In genomic region chr3:25124919-25125846, GRCm38 (mm10) we compare ENCODE assay signal across 15 mouse cellular contexts. TPM values are rescaled to one million over a fixed set of nuclear protein-coding genes. Genes with fewer than 3 reads are reported as not detected.
DNase-seq lines count a peak whose midpoint lies in the region; ATAC-seq and TF ChIP-seq lines count a peak whose summit lies in the region.
"Had no signal": no experiment of that assay in that cellular context is flagged by ENCODE, and none has a peak within 500 bp of the region (broad histone marks: within the 10 kb centered on the region; RNA-seq: fewer than 3 reads in every experiment).

No protein-coding gene starts in this region.

- H3K36me3 ChIP-seq in embryonic facial prominence, embryonic 11.5 days (replicated peaks; ENCODE audit: control insufficient read depth, insufficient read depth, low read depth, low read length) = no peaks in the 10 kb centered on the region
- H3K36me3 ChIP-seq in hindbrain, embryonic 15.5 days = no peaks in the 10 kb centered on the region

- TF ChIP-seq CTCF in lung, adult 2 months (IDR thresholded peaks at IDR 0.05; ENCODE audit: insufficient read depth, low read length) = no peak

- H3K9ac ChIP-seq in embryonic facial prominence, embryonic 11.5 days (replicated peaks; ENCODE audit: low read length) = no peak overlapping the region
- H3K9ac ChIP-seq in hindbrain, embryonic 15.5 days = no peak overlapping the region

- H3K27ac ChIP-seq in embryonic facial prominence, embryonic 11.5 days (replicated peaks; ENCODE audit: low read depth, low read length) = no peak overlapping the region
- H3K27ac ChIP-seq in hindbrain, embryonic 15.5 days (replicated peaks) = no peak overlapping the region

- ATAC-seq in embryonic facial prominence, embryonic 11.5 days (replicated peaks; ENCODE audit: insufficient number of reproducible peaks, low FRiP score, low TSS enrichment, low read depth) = peak; percentile 59; the same call in 1 of the 2 replicates
- ATAC-seq in hindbrain, embryonic 15.5 days (ENCODE audit: low FRiP score, low read depth) = 0 out of 2 replicates have a peak, but pooled peaks have one; percentile 51
- ATAC-seq: intestine, postnatal 0 days had no signal

- no peak overlapping the region for H3K4me3 ChIP-seq in embryonic facial prominence, embryonic 11.5 days (ENCODE audit: low read depth, low read length)
- H3K4me3 ChIP-seq in hindbrain, embryonic 15.5 days = no peak overlapping the region
- no peak overlapping the region for H3K4me3 ChIP-seq in lung, adult 2 months (replicated peaks; ENCODE audit: extremely low read depth, low read depth, low read length)
- H3K4me3 ChIP-seq: myocyte had no signal

- no peaks in the 10 kb centered on the region for H3K27me3 ChIP-seq in embryonic facial prominence, embryonic 11.5 days (ENCODE audit: control insufficient read depth, insufficient read depth, low read length)
- no peaks in the 10 kb centered on the region for H3K27me3 ChIP-seq in hindbrain, embryonic 15.5 days
- H3K27me3 ChIP-seq: CH12.LX had no signal

- no peaks in the 10 kb centered on the region for H3K9me3 ChIP-seq in embryonic facial prominence, embryonic 11.5 days (replicated peaks; ENCODE audit: control insufficient read depth, low read length)
- no peaks in the 10 kb centered on the region for H3K9me3 ChIP-seq in hindbrain, embryonic 15.5 days

- WGBS in embryonic facial prominence, embryonic 11.5 days = 27% methylated on average over 5 of the region's 5 CpGs
- WGBS in hindbrain, embryonic 15.5 days = 14% methylated on average over 5 of the region's 5 CpGs
- WGBS in lung, adult 2 months = 59% methylated on average over 5 of the region's 5 CpGs

- H3K4me2 ChIP-seq in embryonic facial prominence, embryonic 11.5 days (ENCODE audit: low read depth, low read length) = no peak overlapping the region
- no peak overlapping the region for H3K4me2 ChIP-seq in hindbrain, embryonic 15.5 days
- H3K4me2 ChIP-seq: liver, embryonic 11.5 days had no signal

- no peak for TF ChIP-seq POLR2A in lung, adult 2 months (IDR thresholded peaks at IDR 0.05; ENCODE audit: borderline replicate concordance, extremely low read depth, low read depth, low read length)

- peak; percentile 37 for DNase-seq in retina, postnatal 1 day
- no peak for DNase-seq in retina, embryonic 14.5 days (ENCODE audit: low spot score)
- DNase-seq in embryonic facial prominence, embryonic 11.5 days (ENCODE audit: low spot score) = no peak
- no peak for DNase-seq in natural killer cell, adult 2 months (ENCODE audit: low spot score in 2 of 2)
- no peak for DNase-seq in thymus, postnatal 14 days
- DNase-seq in lung, adult 2 months = no peak
- DNase-seq: cerebellum, adult 9-10 months; gastrocnemius, postnatal 10 days; kidney, postnatal 36 days; right cerebral cortex, postnatal 4 days had no signal

- H3K4me1 ChIP-seq in embryonic facial prominence, embryonic 11.5 days (ENCODE audit: control insufficient read depth, insufficient read depth, low read length) = no peaks in the 10 kb centered on the region
- no peaks in the 10 kb centered on the region for H3K4me1 ChIP-seq in hindbrain, embryonic 15.5 days (replicated peaks)
- no peaks in the 10 kb centered on the region for H3K4me1 ChIP-seq in lung, adult 2 months (ENCODE audit: control insufficient read depth, insufficient read depth, low read length)

RNA-seq across cellular contexts. Expression of gene Naaladl2, which starts 18.9 kb away (rescaled TPM):
- polyA plus RNA-seq in embryonic facial prominence, embryonic 11.5 days (2014; fragmentation: Nextera tagmentation; extraction: Ambion mirVana) = 0.49 and 0.63 TPM in 2 replicates
- polyA plus RNA-seq in hindbrain, embryonic 15.5 days (2015; fragmentation: Nextera tagmentation; extraction: Ambion mirVana) = 0.66 and 0.79 TPM in 2 replicates
- 0.45 and 0.64 TPM in 2 replicates for polyA plus RNA-seq in lung, adult 2 months (2012; rRNA removed)
- polyA plus RNA-seq: myocyte had no signal
